Mouse (Mus musculus) T-helper 17 cell (primary cell): ENCODE data around the gene Nup214.

ENCODE experiments used
- in situ Hi-C, 2 experiments: fragments of 300-600 bp; cut with MboI, MseI; formaldehyde crosslinking; loops; 1 replicate in 1 of 2; 2 replicates in 1 of 2; pipeline ENCODE4 v1.15.1; 2025; ENCODE audit warnings: high pct_unique_total_duplicates in 2 of 2

The Nup214 gene

GRCm38 (mm10) chr2:32040646-32041045, 66.4 kb downstream of the Nup214 start:
- in situ Hi-C loops, result loop anchor here in 1 of 2 experiments (5.0 kb wide), 1 partner anchor 92 kb away; no protein-coding TSS in a partner anchor

- in situ Hi-C loops, result loop anchor here in 1 of 2 experiments (5.0 kb wide), 1 partner anchor 91 kb away; no protein-coding TSS in a partner anchor
Measured at GRCm38 (mm10) chr2:32041087-32041486, 66.9 kb downstream of the Nup214 start.

GRCm38 (mm10) chr2:32043836-32044235, 69.6 kb downstream of the Nup214 start:
- in situ Hi-C loops, result loop anchor here in 1 of 2 experiments (5.0 kb wide), 1 partner anchor 88 kb away; no protein-coding TSS in a partner anchor

GRCm38 (mm10) chr2:32045375-32045774, 71.1 kb downstream of the Nup214 start:
- in situ Hi-C loops, result loop anchor here in 1 of 2 experiments (5.0 kb wide), 1 partner anchor 92 kb away; no protein-coding TSS in a partner anchor

GRCm38 (mm10) chr2:32046009-32046408, 71.8 kb downstream of the Nup214 start:
- in situ Hi-C loops, result loop anchor here in 1 of 2 experiments (5.0 kb wide), 1 partner anchor 91 kb away; no protein-coding TSS in a partner anchor

- in situ Hi-C loops, result loop anchor here in 1 of 2 experiments (5.0 kb wide), 1 partner anchor 90 kb away; no protein-coding TSS in a partner anchor
Measured at GRCm38 (mm10) chr2:32047323-32047722, 73.1 kb downstream of the Nup214 start.

GRCm38 (mm10) chr2:32051791-32052190, 77.6 kb downstream of the Nup214 start:
- in situ Hi-C loops, result loop anchor here in 1 of 2 experiments (10.0 kb wide), 1 partner anchor 673 kb away; the partner anchor contains the start of gene Sh2d3c

- in situ Hi-C loops, result loop anchor here in 1 of 2 experiments (10.0 kb wide), 1 partner anchor 672 kb away; the partner anchor contains the start of gene Sh2d3c
Measured at GRCm38 (mm10) chr2:32052418-32052817, 78.2 kb downstream of the Nup214 start.

- in situ Hi-C loops, result loop anchor here in 1 of 2 experiments (10.0 kb wide), 1 partner anchor 669 kb away; the partner anchor contains the start of gene Sh2d3c
Measured at GRCm38 (mm10) chr2:32055357-32055965, 81.2 kb downstream of the Nup214 start.

GRCm38 (mm10) chr2:32056524-32056923, 82.3 kb downstream of the Nup214 start:
- in situ Hi-C loops, result loop anchor here in 1 of 2 experiments (10.0 kb wide), 1 partner anchor 668 kb away; the partner anchor contains the start of gene Sh2d3c

- in situ Hi-C loops, result loop anchor here in 1 of 2 experiments (10.0 kb wide), 1 partner anchor 667 kb away; the partner anchor contains the start of gene Sh2d3c
Measured at GRCm38 (mm10) chr2:32057360-32057759, 83.1 kb downstream of the Nup214 start.

GRCm38 (mm10) chr2:32057794-32058193, 83.6 kb downstream of the Nup214 start:
- in situ Hi-C loops, result loop anchor here in 1 of 2 experiments (10.0 kb wide), 1 partner anchor 667 kb away; the partner anchor contains the start of gene Sh2d3c

- in situ Hi-C loops, result loop anchor here in 1 of 2 experiments (10.0 kb wide), 1 partner anchor 667 kb away; the partner anchor contains the start of gene Sh2d3c
Measured at GRCm38 (mm10) chr2:32058241-32058640, 84.0 kb downstream of the Nup214 start.

- in situ Hi-C loops, result loop anchor here in 1 of 2 experiments (10.0 kb wide), 1 partner anchor 666 kb away; the partner anchor contains the start of gene Sh2d3c
Measured at GRCm38 (mm10) chr2:32058716-32059115, 84.5 kb downstream of the Nup214 start.

- in situ Hi-C loops, result loop anchor here in 1 of 2 experiments (10.0 kb wide), 1 partner anchor 665 kb away; the partner anchor contains the start of gene Sh2d3c
Measured at GRCm38 (mm10) chr2:32059613-32060012, 85.4 kb downstream of the Nup214 start.

GRCm38 (mm10) chr2:32060228-32060805, 86.1 kb downstream of the Nup214 start:
- in situ Hi-C loops, result no loop called here

- in situ Hi-C loops, result no loop called here
Measured at GRCm38 (mm10) chr2:32061189-32061588, 87.0 kb downstream of the Nup214 start.

- in situ Hi-C loops, result no loop called here
Measured at GRCm38 (mm10) chr2:32061722-32062505, 87.7 kb downstream of the Nup214 start.

GRCm38 (mm10) chr2:32062626-32063410, 88.6 kb downstream of the Nup214 start:
- in situ Hi-C loops, result no loop called here
